Mouse (Mus musculus) layer of hippocampus, postnatal 14 days (tissue): ENCODE data around the gene Epb41l1. TPM values are rescaled to one million over a fixed set of nuclear protein-coding genes. Genes with fewer than 3 reads are reported as not detected.
A peak's percentile ranks its signal among the peaks of the same experiment; 100 is the strongest.

ENCODE experiments used
- DNase-seq, 2 experiments: peaks; one replicate each; pipeline ENCODE4 v3.0.0; 2021 to 2022; ENCODE audit warnings: low spot score in 2 of 2, mixed read lengths in 1 of 2
- total RNA-seq, 2 experiments: library from RNA; stranded (reverse); gene quantifications; 2 replicates each; pipeline ENCODE4 v1.2.3; 2021

Gene Epb41l1
- total RNA-seq, 2 experiments from 2014 or later = 299 to 316 TPM

DNA sequence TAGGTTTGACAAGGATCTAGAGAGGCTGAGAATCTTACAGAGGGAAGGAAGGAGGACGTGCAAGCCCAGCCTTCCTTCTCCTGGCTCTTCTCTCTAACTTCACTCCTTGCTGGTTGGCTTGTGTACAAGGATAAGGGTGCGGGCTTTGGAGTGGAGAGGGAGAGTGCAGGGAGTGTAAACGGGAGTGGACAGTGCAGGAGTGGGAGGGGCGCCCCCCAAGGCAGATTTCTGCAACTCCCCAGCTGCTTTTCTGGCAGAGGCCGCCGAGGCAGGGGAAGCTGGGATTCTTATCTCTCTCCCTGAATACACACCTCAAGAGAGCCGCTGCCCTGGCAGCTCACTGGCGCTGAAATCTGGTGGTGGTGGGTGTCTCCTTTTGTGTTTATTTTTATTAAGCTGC, 1.9 kb downstream of the Epb41l1 start:
- DNase-seq = no peak

- no peak for DNase-seq
Measured at GRCm38 (mm10) chr2:156423672-156424071, 3.0 kb downstream of the Epb41l1 start.

DNA sequence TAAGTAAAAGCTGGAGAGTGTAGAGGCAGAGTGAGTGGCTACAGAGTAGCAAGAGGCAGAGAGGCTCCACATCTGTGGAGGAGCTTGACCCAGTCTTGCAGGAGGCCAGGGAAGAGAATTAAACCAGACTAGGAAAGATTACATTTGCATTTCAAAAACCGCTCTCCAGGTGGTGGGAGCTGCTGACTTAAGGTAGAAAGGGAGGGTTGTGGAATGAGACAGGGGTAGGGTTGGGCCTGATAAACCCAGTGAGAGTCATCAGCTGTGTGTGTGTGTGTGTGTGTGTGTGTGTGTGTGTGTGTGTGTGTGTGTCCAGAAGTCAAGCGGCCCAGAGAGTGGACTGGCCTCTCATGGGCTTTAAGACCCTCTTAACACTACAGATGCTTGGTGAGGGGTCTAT, 4.9 kb downstream of the Epb41l1 start:
- DNase-seq = no peak

- no peak for DNase-seq
Measured at GRCm38 (mm10) chr2:156426151-156426550, 5.4 kb downstream of the Epb41l1 start.

GRCm38 (mm10) chr2:156429836-156430235, 9.1 kb downstream of the Epb41l1 start:
- DNase-seq = no peak

DNA sequence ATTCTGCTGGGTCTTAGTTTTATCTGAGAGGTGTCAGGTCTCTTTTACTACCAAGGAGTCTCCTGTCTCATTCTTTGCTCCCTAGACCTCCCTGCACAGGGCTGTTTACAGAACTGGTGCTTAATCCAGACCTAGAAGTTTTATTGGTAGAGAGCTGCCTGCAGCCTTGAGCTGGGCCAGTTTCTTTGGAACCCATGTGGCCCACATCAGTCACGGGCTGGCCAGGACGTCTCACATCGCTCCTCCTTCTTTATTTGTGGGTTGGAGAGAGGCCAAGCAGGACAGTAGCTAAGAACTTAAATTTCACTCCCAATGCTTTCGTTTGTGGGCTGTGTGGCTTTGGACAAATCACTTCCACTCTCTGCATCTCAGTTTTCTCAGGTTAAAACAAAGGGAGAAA, 9.6 kb downstream of the Epb41l1 start:
- DNase-seq = no peak

GRCm38 (mm10) chr2:156431409-156431808, 10.7 kb downstream of the Epb41l1 start:
- no peak for DNase-seq

GRCm38 (mm10) chr2:156432086-156432485, 11.4 kb downstream of the Epb41l1 start:
- peak in 1 of 2 experiments; percentile 50 for DNase-seq

DNA sequence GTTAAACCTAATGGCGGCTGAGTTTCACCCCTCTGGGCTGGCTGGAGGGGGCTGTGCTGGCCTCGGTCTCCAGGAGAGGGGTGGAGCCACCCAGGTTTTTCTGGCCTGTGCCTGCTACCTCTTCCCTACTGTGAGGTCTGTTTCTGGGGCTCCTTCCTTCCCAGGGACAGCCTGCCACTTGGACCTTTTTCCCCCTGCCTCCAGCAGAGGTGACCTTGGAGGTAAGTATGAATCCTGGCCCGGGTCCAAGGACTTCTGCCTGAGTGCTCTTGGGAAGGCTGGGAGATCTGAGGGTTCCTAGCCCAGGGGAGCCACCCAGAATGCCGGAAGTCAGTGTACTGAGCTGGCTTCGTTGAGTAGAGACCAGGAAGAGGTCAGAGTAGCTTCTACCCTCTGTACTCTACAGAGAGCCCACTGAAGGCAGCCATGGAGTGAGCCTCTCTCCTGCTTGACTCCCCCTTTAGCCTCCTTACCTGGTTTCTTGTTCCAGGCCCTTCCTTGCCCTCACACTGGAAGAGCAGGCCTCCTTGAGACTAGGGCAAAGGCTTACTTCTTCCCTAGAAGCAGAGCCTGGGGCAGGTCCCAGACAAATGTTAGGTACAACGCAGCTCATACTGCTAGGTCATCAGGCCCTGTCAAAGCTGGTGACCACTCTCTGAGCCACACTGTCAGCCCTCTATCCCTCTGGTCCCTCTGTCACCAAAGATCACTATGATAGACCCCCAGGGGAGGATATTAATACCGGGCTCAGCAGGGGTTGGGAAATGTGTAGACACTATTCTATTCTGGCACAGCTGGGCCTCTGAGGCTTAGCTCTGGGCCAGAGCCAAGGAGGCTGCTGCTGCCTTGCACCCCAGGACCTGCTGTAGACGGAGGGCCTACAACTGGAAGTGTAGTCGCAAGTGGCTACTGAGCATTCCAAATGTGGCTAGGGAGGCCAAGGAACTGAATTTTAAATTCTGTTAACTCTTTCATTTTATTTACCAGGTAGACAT, 12.5 kb downstream of the Epb41l1 start:
- no peak for DNase-seq

DNA sequence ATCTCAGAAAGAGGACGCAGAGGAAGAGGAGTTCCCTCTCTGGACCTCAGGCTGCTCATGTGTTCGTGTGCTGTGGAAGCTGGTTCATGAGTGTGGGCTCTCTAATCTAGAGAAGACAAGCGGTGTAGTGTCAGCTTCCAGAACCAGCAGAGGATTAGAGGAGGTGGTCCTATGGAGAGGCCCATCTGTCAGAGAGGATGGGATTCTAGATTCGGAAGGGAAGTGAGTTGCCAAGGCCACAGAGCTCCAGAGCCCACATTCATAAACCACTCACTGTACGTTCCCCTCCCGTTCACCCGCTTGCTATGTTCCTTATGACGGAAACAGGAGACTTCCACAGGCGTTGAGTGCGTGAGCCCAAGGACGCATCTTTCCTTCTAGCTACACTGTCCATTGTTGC, 16.9 kb downstream of the Epb41l1 start:
- DNase-seq = no peak

DNA sequence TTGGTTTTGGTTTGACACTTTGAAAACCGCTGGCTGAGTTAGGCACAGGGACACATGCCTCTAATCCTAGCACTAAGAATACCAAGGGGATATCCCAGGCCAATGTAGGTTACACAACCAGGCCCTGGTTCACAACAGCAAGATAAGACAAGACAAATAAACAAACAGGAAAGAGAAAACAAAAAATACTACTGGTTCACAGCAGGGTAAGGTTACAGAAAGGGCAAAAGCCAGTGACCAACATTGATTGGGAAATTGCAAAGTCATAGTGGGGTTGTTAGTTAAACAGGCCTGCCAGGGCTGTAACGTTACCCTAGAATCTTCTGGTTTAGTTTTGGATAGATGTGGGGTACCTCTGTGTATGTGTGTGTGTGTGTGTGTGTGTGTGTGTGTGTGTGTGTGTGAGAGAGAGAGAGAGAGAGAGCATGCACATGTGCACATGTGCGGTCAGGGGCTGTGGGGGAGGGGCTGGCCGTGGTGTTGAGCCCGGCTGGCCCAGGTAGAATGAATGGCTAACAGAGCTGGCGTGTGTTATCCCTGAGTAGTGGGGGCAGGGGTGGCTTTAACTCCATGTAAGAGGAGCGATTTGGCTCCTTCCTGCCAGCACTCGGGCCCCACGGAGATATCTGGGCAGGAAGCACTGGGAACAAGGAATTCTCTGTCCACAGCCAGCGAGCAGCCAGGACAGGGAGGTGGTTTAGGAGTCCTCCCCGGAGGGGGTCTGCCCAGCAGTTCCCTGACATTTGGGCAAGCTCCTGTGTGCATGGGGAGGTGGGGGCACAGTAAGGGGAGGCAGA, 19.2 kb downstream of the Epb41l1 start:
- no peak for DNase-seq

GRCm38 (mm10) chr2:156441909-156442308, 21.2 kb downstream of the Epb41l1 start:
- no peak for DNase-seq

GRCm38 (mm10) chr2:156443323-156443722, 22.6 kb downstream of the Epb41l1 start:
- no peak for DNase-seq

- DNase-seq = no peak
Measured at GRCm38 (mm10) chr2:156446489-156447035, 25.9 kb downstream of the Epb41l1 start.

- DNase-seq = no peak
Measured at GRCm38 (mm10) chr2:156447413-156448295, 26.9 kb downstream of the Epb41l1 start.

DNA sequence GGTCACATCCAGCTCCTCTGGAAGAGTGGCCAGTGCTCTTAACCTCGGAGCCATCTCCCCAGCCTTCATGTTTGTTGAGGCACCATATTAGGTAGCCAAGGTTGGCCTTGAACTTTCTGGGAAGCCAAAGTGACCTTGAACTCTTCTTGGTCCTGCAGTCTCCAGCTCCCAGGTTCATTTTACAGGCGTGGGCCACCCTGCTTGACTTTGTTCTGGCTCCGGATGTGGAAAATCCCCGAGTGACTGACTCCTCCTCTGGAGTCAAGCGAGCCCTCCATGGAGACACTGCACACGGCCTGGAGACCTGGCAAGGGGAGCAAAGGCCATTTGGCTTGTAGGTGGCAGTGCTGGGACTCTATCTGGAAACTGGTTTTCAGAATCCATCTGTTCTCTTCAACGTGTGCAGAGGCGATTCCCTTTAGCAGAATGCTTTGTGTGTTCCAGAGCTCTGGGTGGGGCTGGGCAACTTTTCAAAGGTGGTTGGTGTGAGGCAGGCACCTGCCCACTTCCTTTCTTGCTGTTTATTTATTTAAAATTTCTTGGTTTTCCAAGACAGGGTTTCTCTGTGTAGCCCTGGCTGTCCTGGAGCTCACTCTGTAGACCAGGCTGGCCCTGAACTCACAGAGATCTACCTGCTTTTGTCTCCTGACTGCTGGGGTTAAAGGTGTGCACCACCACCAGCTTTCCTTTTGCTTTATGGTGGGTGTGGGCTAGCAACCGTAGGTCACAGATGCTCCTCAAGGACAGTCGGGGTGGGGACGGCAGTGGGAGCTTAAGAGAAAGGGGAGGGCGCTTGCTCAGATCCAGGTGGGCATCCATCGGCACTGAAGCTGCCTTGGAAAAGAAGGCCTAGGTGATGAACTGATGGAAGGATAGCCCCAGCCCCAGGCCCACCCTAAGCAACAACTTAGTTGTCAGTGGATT, 30.8 kb downstream of the Epb41l1 start:
- no peak for DNase-seq

DNA sequence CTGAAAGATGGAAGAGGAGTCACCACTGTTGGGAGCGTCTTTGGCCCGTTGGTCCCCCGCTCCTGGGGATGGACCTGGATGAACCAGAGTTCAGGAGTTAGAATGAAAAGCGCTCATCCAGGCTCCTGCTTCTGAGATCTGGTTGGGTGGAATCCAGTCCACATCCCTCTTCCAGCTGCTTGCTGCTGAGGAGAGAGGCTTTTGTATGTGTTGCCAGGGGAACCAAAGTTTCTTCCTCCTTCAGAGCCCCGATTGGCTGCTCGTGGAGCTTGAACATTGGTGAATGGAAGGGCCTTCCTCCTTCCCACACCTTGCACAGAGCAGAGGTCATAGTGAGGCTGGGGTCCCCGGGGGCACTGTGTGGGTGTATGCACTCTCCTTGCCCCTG, 31.4 kb downstream of the Epb41l1 start:
- no peak for DNase-seq

DNA sequence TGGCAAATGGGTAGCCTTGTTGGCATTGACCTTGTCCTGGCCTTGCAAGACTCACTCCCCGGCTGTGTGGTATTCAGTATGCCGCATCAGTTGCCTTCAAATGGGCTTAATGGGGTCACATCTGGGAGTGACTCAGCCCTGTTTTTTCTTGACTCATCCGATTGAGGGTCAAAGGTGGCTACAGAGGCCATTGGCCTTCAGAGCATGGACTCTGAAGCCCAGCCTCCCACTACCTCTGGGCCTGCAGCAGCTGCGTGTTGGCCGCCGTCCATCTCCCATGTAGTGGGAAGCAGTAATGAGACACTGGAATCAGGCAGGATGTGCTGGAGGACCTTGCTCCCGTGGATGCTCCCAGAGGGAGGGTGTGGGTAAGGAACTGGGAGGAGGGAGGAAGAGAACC, 33.1 kb downstream of the Epb41l1 start:
- no peak for DNase-seq

DNA sequence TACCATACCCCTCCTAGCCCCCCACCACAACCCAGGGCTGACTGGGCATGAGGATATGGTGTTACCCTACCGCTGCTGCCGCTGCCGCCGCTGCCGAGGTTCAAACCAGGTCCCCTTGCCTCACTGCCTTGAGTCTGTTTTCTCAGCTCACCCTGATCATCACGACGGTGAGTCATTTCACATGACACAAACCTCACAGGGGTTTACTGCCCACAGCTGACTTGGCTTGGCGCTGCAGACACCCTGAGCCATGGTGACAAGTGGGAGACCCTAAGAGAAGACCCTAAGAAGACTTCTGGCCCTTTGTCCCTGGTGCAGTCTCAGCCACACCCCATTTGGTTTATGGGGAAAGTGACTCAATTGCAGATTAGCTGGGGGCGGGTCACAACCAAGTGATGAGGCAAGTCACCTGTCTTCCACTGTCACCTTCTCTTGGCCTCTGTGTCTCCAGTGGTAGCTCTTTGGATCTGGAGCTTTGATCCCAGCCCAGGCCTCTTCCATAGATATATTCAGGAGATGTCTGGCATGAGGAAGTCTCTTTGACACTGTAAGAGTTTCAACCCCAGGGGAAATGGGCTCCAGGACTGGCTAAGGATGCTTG, 34.9 kb downstream of the Epb41l1 start:
- no peak for DNase-seq
